Mouse (Mus musculus): ENCODE measurements around the gene Irf2bp1.

Gene Irf2bp1

DNA sequence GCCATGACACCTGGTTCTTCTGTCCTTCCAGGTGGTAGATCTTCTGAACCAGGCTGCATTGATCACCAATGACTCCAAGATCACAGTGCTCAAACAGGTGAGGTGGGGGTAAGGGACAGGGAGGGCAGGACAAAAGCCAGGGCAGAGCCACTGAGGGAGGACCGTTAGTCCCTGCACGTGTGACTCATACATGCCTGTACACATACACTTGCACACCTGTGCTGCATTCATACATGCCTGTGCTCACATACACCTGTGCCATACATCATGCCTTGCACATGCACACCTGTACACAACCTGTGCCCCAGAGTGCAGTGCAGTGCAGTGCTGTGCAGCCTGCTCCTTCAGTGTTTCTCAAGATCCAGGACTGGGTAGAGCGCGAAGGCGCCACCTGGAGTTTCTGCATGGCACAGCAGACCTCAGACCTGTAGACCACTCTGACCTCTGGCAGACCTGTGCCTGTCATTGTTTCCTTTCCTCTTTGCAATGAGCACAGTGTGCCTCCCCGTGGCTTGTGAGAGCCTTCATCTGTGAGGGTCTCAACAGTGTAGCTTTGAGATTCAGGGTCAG, 25.3 kb downstream of the Irf2bp1 start:
- DNase-seq, result peak; percentile 54 to 82

DNA sequence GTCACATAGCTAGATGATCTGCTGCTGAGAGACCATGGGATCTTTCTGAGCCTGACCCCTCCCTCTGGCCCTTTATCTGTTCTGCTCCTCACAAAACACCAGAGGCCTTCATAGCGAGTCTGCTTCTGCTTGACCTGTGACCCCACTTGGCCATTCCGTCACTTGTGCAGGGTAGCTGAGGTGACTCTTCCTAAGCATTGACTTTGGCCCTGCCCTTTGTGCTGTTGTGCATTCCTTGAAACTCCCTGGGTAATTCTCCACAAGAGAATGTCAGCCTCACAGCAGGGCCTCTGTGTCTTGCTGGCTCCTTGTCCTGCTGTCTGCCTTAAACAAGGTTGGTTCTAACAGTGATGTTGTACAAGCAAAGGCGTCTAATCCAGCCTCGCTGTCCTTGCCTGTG, 27.8 kb downstream of the Irf2bp1 start:
- DNase-seq, result peak in 1 of 2 experiments; percentile 56

DNA sequence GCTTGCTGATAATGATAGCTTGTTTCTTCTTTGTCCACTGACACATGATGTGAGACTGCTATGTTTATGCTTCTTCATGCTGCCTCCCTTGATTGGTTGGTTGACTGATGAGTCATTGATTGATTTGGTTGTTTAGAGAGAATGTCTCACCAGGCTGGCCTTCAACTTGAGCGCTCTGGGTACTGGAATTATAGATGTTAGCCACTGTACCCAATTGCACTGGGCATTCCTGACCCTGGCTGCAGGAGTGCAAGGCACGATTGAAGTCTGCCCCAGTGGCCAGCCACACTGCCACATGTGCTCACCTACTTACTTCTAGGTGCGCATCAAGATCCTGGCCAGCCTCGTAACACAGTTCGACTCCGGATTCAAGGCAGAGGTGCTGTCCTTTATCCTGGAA, 40.8 kb downstream of the Irf2bp1 start:
- DNase-seq, result no peak

DNA sequence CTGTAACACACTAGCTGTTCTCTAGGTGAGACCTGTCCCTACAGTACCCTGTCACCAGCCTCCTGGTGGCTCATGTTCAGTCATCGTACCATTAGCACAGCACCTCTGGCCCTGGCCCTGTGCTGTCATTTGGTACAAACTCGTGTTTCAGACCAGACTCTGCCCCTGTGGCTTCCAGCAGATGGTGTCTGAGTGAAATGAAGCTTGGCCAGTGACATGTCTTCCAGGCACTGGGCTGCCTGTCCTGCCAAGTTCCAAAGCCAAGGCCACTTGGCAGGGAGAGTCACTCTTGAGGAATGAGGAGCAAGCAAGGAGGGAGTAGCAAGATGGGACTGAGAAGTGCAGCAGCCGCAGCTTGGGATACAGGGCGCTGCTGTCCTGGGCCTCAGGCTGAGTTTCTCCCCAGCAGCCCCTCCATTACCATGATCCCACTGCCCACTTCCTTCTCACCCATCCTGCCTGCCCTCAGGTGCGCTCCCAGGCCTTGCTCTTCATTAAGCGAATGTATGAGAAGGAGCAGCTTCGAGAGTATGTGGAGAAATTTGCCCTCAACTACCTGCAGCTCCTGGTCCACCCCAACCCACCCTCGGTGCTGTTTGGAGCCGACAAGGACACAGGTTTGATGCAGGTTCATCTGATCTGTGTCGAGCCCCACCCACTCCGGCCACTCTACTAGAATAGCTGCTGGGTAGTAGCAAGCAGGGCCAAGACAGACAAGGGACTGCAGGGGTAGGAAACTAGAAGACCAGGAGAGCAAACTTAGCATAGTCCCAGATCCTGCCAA, 42.6 kb downstream of the Irf2bp1 start:
- no peak for DNase-seq

DNA sequence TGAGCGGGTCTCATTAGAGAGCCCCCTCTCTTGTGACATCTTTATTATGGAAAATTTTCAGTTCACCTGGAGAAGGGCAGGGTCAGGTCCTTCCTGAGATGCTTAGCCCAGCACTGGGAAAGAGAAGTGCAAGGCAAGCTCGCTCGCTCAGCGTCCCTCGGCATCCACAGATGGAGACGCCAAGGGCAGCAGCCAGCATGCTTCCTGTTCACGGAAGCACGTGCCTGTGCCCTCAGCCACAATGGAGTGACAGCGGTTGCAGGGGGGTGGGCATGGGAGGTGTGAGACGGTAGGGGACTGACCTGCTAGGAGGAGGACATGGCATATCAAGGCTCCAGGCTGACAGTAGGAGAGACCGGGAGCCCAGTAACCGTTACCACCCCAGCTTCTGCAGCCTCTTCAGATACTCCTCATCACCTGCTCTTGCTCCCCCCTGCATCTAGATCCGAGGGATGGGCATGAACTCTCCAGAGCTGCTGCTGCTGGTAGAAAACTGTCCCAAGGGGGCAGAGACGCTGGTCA, 44.2 kb downstream of the Irf2bp1 start:
- no peak for DNase-seq

DNA sequence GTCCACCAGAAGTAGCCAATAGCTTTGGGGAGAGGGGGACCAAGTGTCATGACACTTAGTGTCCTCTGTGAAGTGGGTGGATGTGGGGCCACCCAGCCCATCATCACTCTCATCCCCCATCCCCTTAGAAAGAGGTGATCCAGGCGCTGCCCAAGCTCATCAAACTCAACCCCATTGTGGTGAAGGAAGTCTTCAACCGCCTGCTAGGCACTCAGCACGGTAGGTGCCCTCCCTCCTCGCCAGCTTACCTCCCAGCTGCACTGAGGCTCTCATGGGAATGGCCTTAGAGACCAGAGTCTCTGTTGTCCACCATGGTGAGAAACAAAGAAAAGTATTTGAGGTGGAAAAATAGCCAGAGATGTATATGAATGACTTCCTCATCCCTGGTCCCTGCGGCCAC, 45.4 kb downstream of the Irf2bp1 start:
- DNase-seq, result no peak

DNA sequence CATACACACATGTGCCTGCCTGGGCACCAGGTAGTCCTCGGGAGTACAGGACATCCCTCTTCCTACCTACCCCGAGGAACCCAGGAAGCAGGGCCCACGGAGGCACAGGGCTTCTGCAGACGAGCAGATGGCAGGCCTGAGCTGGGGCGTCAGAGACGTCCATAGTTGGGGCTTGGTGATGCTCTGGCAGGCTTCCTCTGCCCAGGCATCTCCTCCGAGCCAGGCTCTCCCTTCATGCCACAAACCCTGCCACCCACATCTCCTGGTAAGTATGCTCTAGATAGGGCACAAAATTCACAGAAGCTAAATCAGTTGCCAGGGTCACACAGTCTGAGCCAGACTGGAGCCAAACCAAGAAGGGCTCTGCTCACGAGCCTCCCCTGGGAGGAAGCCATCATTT, 46.3 kb downstream of the Irf2bp1 start:
- no peak for DNase-seq

DNA sequence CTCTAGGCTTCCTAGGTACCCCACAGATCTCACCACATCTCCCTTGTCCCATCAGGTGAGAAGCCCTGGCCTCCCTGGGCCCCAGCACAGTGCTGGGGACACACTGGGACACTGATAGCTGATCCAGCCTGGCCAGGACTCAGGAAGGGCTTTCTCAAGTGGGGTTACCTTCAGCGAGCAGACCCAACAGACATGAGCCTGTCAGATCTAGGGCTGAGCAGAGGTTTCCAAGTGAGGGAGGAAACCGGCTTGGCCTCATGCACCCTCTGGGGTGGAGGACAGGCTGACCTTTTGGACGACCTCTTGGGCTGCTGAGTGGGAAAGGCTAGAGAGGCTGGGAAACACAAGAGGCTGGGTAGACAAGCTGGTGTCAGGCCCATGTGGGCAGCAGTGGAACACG, 47.3 kb downstream of the Irf2bp1 start:
- no peak for DNase-seq

DNA sequence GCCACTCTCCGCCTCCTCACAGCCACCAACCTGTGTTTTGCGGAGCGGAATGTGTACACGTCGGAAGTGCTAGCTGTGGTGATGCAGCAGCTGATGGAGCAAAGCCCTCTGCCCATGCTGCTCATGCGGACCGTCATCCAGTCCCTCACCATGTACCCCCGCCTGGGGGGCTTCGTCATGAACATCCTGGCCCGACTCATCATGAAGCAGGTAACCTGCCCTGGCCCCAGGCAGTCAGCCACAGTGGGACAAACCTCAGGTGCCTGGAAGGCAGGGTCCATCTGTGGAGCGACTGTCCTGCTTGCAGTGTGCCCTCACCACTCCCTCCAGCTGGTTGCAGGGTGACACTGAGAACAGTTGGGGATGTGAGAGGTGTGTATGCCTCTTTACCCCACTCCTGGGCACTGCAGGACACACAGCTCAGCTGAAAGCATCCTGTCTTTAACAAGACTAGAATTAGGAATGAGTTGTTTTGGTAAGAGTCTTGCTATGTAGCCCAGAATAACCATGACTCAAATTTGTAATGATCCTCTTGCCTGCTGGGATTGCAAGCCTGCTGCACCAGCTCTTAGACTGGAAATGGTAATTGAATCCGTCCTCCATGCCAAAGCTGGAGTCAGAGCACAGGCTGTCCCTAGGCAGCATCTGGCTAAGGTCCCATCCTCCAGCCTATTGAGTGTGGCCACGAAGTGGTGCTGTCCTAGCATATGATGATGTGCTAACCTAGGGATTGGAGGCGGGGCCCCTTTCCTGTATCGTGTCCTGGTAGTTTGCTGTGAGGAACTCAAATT, 48.7 kb downstream of the Irf2bp1 start:
- no peak for DNase-seq

DNA sequence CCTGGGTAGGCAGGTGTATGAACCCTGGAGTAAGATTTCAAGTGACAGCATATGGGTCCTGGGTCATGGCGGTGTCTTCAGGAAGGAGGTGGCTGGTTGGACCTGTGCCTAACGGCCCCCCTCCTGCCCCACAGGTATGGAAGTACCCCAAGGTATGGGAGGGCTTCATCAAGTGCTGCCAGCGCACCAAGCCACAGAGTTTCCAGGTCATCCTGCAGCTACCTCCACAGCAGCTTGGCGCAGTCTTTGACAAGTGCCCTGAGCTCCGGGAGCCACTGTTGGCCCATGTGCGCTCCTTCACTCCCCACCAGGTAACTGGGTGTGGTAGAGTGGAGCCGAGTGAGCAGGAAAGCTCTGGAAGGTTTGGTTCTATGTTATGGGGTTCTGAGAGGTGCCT, 49.3 kb downstream of the Irf2bp1 start:
- no peak for DNase-seq

DNA sequence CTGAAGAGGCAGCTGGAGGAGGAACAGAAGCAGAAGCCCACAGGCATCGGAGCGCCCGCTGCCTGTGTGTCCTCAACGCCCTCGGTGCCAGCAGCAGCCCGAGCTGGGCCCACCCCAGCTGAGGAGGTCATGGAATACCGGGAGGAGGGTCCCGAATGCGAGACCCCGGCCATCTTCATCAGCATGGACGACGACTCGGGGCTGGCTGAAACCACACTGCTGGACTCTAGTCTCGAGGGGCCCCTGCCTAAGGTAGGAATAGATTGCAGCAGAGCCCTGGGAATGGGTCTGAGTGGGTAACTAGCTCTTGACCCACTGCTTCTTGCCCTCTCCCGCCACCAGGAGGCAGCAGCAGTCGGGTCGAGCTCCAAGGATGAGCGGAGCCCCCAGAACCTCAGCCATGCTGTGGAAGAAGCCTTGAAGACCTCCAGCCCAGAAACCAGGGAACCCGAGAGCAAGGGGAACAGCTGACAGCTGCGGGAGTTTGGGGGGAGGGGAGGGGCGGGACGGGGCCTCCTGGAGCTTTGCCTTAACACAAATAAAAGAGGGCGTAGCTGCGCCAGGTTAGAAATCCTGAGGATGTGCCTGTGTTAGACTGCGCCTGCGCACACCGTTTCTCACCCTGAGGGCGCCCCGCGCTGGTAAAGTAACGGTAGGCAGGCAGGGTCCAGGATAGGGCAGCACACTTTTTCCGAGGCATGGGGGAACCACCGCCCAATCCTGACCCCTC, 50.4 kb downstream of the Irf2bp1 start, which contains the start of gene Rsph6a:
Gene Rsph6a, plus strand, starts transcription at position 644 of the 730 bp plus-strand sequence.
- DNase-seq, result peak in 1 of 2 experiments; percentile 62

DNA sequence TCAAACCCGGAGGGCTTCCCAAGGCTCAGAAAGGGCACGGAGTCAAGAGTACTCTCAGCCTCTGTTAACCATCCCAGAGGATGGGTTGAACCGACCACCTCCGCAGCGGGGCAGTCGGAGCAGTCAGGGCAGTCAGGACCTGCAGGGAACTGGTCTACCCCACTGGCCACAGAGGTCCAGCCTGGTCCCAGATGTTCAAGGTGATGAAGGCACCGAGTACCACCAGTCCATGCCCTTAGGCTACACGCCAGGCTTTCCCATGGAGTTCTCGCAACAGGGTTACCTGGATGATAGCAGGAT, 50.9 kb downstream of the Irf2bp1 start:
- no peak for DNase-seq

DNA sequence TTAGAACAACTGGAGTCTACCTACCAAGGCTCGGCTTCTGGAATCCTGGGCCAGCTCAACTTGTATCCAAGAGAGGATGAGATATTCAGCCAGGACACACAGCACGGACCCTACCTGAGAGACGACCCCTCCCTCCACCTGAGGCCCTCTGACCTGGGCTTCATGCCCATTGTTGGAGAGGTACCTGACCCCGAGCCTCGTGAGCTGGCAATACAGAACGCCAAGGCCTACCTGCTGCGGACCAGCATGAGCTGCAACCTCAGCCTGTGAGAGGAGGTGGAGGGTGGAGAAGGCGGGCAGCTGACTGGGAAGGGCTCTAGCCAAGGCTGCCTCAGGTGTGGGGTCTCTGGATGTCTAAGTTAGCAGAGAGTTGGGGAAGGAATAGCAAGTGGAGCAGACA, 51.3 kb downstream of the Irf2bp1 start:
- DNase-seq, result no peak
